Mouse (Mus musculus) limb, embryonic 15.5 days (tissue): ENCODE measurements around the gene Dhcr7. TPM values are rescaled to one million over a fixed set of nuclear protein-coding genes. Genes with fewer than 3 reads are reported as not detected.

ENCODE experiments used
- ATAC-seq: fragments of 200-750 bp; cut with Nextera tagmentation; 2 replicates; pipeline ENCODE4 v1.8.0; 2017; ENCODE audit warnings: low read depth, moderate TSS enrichment; ENCODE audit not compliant: insufficient number of reproducible peaks, low FRiP score, low TSS enrichment
- H3K27ac ChIP-seq: fragments of 300-500 bp; sonication (generic); 2 replicates; pipeline ENCODE4 v1.5.1; 2015; ENCODE audit warnings: moderate library complexity, mild to moderate bottlenecking, inconsistent platforms
- H3K27me3 ChIP-seq: fragments of 300-500 bp; sonication (generic); 2 replicates; pipeline ENCODE4 v1.6.1; 2015; ENCODE audit warnings: inconsistent platforms
- H3K36me3 ChIP-seq: fragments of 300-500 bp; sonication (generic); 2 replicates; pipeline ENCODE4 v1.6.1; 2015; ENCODE audit warnings: inconsistent platforms
- H3K4me1 ChIP-seq: fragments of 300-500 bp; sonication (generic); 2 replicates; pipeline ENCODE4 v1.6.1; 2015; ENCODE audit warnings: inconsistent platforms
- H3K4me2 ChIP-seq: fragments of 300-500 bp; sonication (generic); 2 replicates; pipeline ENCODE4 v1.6.1; 2015; ENCODE audit warnings: mild to moderate bottlenecking, inconsistent platforms
- H3K4me3 ChIP-seq: fragments of 300-500 bp; sonication (generic); 2 replicates; pipeline ENCODE4 v1.5.1; 2015; ENCODE audit warnings: mild to moderate bottlenecking, inconsistent platforms
- H3K9ac ChIP-seq: fragments of 300-500 bp; sonication (generic); 2 replicates; pipeline ENCODE4 v1.6.1; 2015; ENCODE audit warnings: inconsistent platforms
- H3K9me3 ChIP-seq: fragments of 300-500 bp; sonication (generic); 2 replicates; pipeline ENCODE4 v1.6.1; 2016; ENCODE audit warnings: inconsistent platforms
- WGBS: fragments of 180-500 bp; shearing (Covaris S2); methylation state at CpG from one replicate; pipeline ENCODE4 v1.1.7; 2015; 5-methylcytosine and 5-hydroxymethylcytosine counted together
- polyA plus RNA-seq: library from polyadenylated mRNA; unstranded; fragments of >200 nt; fragmentation: Nextera tagmentation; extraction: Ambion mirVana; gene quantifications from 2 replicates; pipeline ENCODE4 v1.2.1, GENCODE M21; 2015

Gene Dhcr7
- polyA plus RNA-seq = 45.2 and 46.8 TPM in 2 replicates

- H3K9me3 ChIP-seq = no peaks in the 10 kb centered on the region
- H3K4me3 ChIP-seq = peak within 1 kb of the TSS; percentile 65
- no peaks in the 10 kb centered on the region for H3K27me3 ChIP-seq
- under 1% methylated on average over 40 of the region's 40 CpGs for WGBS
- H3K4me2 ChIP-seq = peak within 1 kb of the TSS; percentile 70
- H3K27ac ChIP-seq = peak within 1 kb of the TSS; percentile 79
- H3K36me3 ChIP-seq = peaks cover 11% of the 10 kb centered on the region
- peak; percentile 97 for ATAC-seq
- peaks cover 11% of the 10 kb centered on the region for H3K4me1 ChIP-seq
- peak within 1 kb of the TSS; percentile 55 for H3K9ac ChIP-seq
Measured at GRCm38 (mm10) chr7:143822375-143823265, at the start of gene Dhcr7, which contains the start of gene Nadsyn1. Gene Dhcr7 (plus strand): TSS chr7:143823145. Gene Nadsyn1 (minus strand): TSS chr7:143822849.

- Histone ChIP-seq H3K9ac (no peak overlapping the region), H3K4me1 (no peaks in the 10 kb centered on the region), H3K9me3 (no peaks in the 10 kb centered on the region), H3K36me3 (no peaks in the 10 kb centered on the region), H3K4me3 (no peak overlapping the region), H3K4me2 (no peak overlapping the region), H3K27me3 (no peaks in the 10 kb centered on the region), H3K27ac (no peak overlapping the region)
- ATAC-seq = no peak
- WGBS = 30% methylated on average over 3 of the region's 3 CpGs
Measured at GRCm38 (mm10) chr7:143776137-143776536, 46.8 kb upstream of the Dhcr7 start.

GRCm38 (mm10) chr7:143777375-143777774 lies 45.6 kb upstream of the Dhcr7 start:
- ATAC-seq = no peak
- Histone ChIP-seq H3K27me3 (no peaks in the 10 kb centered on the region), H3K4me3 (no peak overlapping the region), H3K9ac (no peak overlapping the region), H3K9me3 (no peaks in the 10 kb centered on the region), H3K4me1 (no peaks in the 10 kb centered on the region), H3K27ac (no peak overlapping the region), H3K36me3 (no peaks in the 10 kb centered on the region), H3K4me2 (no peak overlapping the region)
- 63% methylated on average over 2 of the region's 2 CpGs for WGBS

DNA sequence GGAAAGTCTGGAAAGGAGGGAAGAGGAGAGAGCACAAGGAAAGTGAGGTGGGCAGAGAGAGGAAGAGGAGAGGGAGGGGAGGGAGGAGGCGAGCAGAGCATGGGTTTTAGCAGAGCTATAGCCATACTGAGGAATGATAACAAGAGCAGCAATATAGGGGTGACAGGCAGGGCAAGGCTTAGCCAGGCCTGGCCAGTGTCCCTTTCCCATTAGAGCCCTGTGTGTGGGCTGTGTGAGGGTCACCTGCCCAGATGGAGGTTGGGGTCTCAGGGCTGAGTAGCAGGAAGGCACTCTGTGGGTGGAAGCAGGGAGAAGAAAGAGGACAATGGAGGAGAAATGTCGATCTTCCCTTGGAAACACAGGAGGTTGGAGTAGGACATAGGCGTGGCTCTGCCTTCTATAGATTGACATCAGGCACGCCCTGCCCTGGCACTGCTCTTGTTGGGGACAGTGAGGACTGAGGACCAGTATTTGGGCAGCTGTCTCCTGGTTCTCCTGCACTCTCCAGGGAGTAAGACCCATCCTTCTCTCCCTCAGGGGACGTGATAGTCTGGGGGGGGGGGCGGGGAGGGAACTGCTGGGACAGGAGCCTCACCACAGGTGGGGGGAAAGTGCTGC lies 39.5 kb upstream of the Dhcr7 start:
- 20% methylated on average over 6 of the region's 6 CpGs for WGBS
- Histone ChIP-seq H3K27ac (peak overlapping the region; percentile 67; the same call in 1 of the 2 replicates), H3K4me3 (peak overlapping the region; percentile 40), H3K9ac (peak overlapping the region; percentile 23; the same call in 1 of the 2 replicates), H3K4me1 (peaks cover 26% of the 10 kb centered on the region), H3K9me3 (no peaks in the 10 kb centered on the region), H3K4me2 (peak overlapping the region; percentile 65), H3K36me3 (no peaks in the 10 kb centered on the region), H3K27me3 (no peaks in the 10 kb centered on the region)
- no peak for ATAC-seq

- WGBS = 3% methylated on average over 21 of the region's 21 CpGs
- Histone ChIP-seq H3K9me3 (no peaks in the 10 kb centered on the region), H3K27ac (peak within 1 kb of the TSS; percentile 67), H3K4me2 (peak within 1 kb of the TSS; percentile 65), H3K4me1 (peaks cover 26% of the 10 kb centered on the region), H3K27me3 (no peaks in the 10 kb centered on the region), H3K36me3 (no peaks in the 10 kb centered on the region), H3K9ac (peak within 1 kb of the TSS; percentile 23; the same call in 1 of the 2 replicates), H3K4me3 (peak within 1 kb of the TSS; percentile 40)
- ATAC-seq = peak; percentile 83
Measured at GRCm38 (mm10) chr7:143783996-143784829, 38.7 kb upstream of the Dhcr7 start, which contains the start of gene Mrgpre. Gene Mrgpre (minus strand): TSS chr7:143784500.

GRCm38 (mm10) chr7:143792336-143792985 lies 30.5 kb upstream of the Dhcr7 start:
- Histone ChIP-seq H3K9me3 (no peaks in the 10 kb centered on the region), H3K4me1 (no peaks in the 10 kb centered on the region), H3K27ac (no peak overlapping the region), H3K9ac (no peak overlapping the region), H3K36me3 (peaks cover 25% of the 10 kb centered on the region), H3K4me3 (no peak overlapping the region), H3K4me2 (no peak overlapping the region), H3K27me3 (no peaks in the 10 kb centered on the region)
- ATAC-seq = no peak
- 83% methylated on average over 6 of the region's 6 CpGs for WGBS

DNA sequence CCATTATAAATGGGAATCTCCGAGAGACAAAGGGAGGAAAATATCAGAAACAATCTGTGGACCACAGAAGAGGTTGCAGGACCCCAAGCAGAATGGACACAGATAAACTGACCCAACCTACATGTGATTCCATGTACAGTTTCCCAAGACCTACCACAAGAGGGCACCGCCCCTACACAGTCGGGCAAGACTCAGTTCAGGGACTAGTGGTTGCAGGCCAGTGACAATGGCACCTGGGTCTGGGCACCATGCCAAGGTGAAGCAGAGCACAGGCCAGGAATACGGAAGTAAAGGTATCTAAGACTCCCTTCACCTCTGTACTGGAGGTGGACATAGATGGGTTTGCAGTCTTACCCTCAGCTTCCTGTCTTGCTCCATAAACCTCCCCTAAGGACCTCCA lies 29.8 kb upstream of the Dhcr7 start:
- H3K9ac ChIP-seq = no peak overlapping the region
- peaks cover 32% of the 10 kb centered on the region for H3K36me3 ChIP-seq
- H3K27ac ChIP-seq = no peak overlapping the region
- H3K4me3 ChIP-seq = no peak overlapping the region
- H3K27me3 ChIP-seq = no peaks in the 10 kb centered on the region
- H3K9me3 ChIP-seq = no peaks in the 10 kb centered on the region
- ATAC-seq = no peak
- 48% methylated on average over 4 of the region's 4 CpGs for WGBS
- H3K4me2 ChIP-seq = no peak overlapping the region
- H3K4me1 ChIP-seq = no peaks in the 10 kb centered on the region

GRCm38 (mm10) chr7:143798783-143799182 lies 24.2 kb upstream of the Dhcr7 start:
- H3K27ac ChIP-seq = no peak overlapping the region
- H3K4me1 ChIP-seq = no peaks in the 10 kb centered on the region
- 95% methylated on average over 4 of the region's 4 CpGs for WGBS
- H3K4me2 ChIP-seq = no peak overlapping the region
- H3K4me3 ChIP-seq = no peak overlapping the region
- H3K36me3 ChIP-seq = peaks cover 74% of the 10 kb centered on the region
- H3K9ac ChIP-seq = no peak overlapping the region
- H3K27me3 ChIP-seq = no peaks in the 10 kb centered on the region
- no peak for ATAC-seq
- H3K9me3 ChIP-seq = no peaks in the 10 kb centered on the region

- WGBS = 92% methylated on average over 1 of the region's 1 CpGs
- ATAC-seq = no peak
- peaks cover 79% of the 10 kb centered on the region for H3K36me3 ChIP-seq
Measured at GRCm38 (mm10) chr7:143800770-143801169, 22.2 kb upstream of the Dhcr7 start.

DNA sequence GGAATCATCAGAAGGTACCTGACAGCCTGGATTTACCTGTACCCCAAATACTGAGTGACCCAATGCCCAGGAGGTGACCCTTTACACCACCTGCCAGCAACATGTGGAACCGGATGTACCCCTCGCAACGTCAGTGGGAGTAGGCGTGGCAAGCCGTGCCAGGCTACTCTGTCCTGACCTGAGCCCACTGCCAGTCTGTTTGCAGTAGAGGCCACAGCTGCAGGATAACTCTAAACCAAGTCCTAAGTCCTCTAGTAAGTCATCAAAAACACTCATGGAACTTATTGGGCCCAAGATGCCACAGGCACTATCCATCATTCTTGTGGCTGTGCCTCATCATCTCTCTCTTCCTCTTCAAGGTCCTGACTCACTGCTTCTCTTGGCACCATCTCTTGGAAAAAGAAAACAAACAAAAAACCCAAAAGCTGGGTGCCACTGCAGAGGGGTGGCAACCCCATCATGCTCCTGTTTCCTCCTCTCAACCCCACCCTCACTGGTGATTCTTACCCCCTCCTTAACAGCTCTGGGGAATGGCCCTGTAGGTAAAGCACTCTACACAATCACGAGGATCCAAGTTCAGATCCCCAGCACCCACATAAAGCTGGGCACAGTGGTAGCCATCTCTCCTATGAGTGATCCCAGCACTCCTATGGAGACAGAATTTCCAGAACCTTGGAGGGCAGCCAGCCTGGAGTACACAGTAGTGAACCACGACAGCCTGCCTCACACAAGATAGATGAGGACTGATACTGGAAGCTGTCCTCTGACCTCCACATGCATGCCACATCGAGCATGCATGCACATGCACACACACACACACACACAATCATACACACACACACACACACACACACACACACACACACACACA lies 21.5 kb upstream of the Dhcr7 start:
- no peak overlapping the region for H3K9ac ChIP-seq
- 84% methylated on average over 8 of the region's 8 CpGs for WGBS
- H3K36me3 ChIP-seq = peaks cover 79% of the 10 kb centered on the region
- no peaks in the 10 kb centered on the region for H3K27me3 ChIP-seq
- no peak overlapping the region for H3K27ac ChIP-seq
- no peaks in the 10 kb centered on the region for H3K9me3 ChIP-seq
- ATAC-seq = no peak
- H3K4me1 ChIP-seq = no peaks in the 10 kb centered on the region
- H3K4me2 ChIP-seq = no peak overlapping the region
- no peak overlapping the region for H3K4me3 ChIP-seq

More at GRCm38 (mm10) chr7:143800770-143801169, 22.2 kb upstream of the Dhcr7 start:
- Histone ChIP-seq H3K9ac (no peak overlapping the region), H3K4me1 (no peaks in the 10 kb centered on the region), H3K9me3 (no peaks in the 10 kb centered on the region), H3K27me3 (no peaks in the 10 kb centered on the region), H3K27ac (no peak overlapping the region), H3K4me3 (no peak overlapping the region), H3K4me2 (no peak overlapping the region)
